Mouse (Mus musculus) cerebellum, adult 11-12 months (tissue): Measurements from ENCODE around the gene Gm5152.
"Not testable (repeated sequence)": the region's sequence is repeated elsewhere in the genome, so short reads cannot be mapped to it uniquely, and the experiment has no call there.

ENCODE experiments used
- DNase-seq: peaks from one replicate; pipeline ENCODE4 v3.0.0; 2022

The Gm5152 gene

DNA sequence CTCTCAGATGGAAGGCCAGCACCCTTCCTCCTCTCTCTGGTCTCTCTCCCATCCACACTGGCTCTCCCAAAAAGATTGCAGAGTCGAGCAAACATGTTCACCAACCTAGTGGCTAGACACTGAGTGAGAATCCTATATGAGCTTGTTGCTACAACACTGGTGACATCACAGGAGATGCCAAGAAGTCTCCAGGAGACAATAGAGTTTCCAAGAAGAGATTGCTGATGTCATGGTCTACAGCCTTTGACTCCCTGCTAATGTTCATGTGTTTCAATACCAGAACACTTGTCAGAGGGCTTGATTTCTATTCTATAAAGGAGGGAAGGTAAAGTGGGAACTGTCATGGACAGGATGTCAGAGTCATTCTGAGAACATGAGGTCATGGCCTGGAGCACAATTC, at the start of gene Gm5152:
Gm5152 (minus strand) TSS at position 101 of the 400 bp plus-strand sequence.
- not testable (repeated sequence) for DNase-seq

DNA sequence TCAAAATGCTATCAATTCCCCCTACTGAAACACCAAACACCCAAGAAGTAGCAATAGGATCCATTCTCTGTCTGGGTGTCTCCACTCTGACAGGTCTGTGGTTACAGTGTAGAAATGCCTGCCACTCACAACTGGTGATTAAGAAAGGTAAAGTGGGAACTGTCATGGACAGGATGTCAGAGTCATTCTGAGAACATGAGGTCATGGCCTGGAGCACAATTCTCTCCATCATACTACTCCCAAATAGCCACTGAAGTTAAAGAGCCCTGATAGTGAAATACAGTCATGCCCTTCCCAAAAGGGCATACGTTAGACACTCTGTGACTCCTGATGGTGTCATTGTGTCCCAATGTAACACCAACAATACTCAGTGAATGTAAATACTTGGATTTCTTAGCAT, 8.4 kb upstream of the Gm5152 start:
- DNase-seq = not testable (repeated sequence)

DNA sequence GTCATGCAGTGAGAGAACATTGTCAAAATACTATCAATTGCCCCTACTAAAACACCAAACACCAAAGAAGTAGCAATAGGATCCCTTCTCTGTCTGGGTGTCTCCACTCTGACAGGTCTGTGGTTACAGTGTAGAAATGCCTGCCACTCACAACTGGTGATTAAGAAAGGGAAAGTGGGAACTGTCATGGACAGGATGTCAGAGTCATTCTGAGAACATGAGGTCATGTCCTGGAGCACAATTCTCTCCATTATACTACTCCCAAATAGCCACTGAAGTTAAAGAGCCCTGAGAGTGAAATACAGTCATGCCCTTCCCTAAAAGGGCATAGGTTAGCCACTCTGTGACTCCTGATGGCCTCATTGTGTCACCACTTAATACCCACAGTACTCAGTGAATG, 556 bp downstream of the Gm5152 start:
- not testable (repeated sequence) for DNase-seq

DNA sequence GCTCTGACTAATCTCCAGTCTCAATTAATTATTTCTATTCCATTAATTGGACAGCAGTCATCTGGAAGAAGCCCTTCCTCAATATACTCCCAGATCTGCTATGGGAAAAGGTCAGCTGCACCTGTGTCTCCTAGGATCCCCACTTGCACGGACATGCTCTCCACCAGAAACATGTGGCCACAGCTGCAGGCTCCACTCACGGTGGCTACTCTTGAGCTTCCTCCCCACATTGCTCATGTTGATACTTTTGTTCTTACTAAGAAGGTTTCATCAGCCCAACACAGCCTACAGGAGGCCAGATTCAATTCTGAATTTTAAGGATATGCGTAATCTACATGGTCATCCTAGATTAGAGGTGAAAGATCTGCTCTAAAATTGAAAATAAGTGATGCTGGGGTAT, 5.9 kb downstream of the Gm5152 start:
- DNase-seq = not testable (repeated sequence)

DNA sequence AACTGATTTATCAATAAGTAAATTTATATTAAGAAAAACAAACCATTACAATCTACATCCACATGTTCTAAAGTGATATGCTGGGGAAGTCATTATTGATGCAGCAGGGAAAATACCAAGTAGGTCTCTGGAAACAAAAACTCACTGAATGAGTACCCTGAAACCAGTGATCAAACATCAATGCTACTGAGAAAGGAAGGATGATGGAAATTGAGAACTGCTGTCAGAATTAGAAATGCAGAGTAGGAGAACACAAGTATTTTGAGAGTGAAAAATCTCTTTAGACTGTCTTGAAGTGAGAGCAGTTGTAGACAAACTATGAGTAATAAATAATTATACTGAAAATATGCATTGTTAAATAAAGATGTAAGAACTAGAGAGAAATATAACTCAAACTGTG, 26.0 kb downstream of the Gm5152 start:
- no peak for DNase-seq

DNA sequence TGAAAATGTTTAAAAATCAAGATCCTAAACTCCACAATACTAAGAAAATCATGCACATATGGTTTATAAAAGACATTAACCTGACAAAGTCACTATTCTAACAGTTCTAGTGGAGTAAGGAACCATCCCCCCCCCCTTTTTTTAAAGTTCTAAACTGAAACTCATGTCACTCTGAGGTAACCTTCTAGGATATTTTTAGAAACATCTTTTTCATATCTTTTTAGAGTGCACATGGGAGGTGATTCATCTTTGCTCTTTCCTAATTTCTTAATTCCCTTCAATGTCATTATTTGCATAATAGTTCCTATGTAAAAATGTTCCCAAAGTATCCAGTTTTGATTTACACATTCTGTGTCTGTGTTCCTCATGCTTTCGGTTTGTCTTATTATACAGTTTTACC, 43.3 kb downstream of the Gm5152 start:
- DNase-seq = no peak

DNA sequence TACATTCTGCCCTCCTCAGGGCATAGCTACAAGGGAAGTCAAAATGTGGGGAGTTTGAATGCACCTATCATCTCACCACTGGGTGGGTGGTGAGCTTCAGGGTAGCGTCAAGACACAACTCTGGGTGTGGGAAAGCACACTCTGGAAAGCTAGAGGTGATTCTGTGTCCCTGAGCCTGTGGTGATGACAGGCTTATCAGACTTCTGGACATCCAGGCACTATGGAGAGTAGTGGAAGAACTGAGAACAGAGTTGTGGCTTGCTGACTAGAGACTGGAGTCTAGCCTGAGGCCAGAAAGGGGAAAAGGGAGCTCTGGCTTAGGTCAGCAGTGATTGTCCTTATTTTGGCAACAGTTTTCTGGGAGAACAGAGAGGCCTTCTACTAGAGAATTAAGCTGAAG, 49.4 kb downstream of the Gm5152 start:
- DNase-seq = no peak
